Mouse (Mus musculus): ENCODE data around the gene Syngr2. TPM values are rescaled to one million over a fixed set of nuclear protein-coding genes. Genes with fewer than 3 reads are reported as not detected.
"Not testable (repeated sequence)": the region's sequence is repeated elsewhere in the genome, so short reads cannot be mapped to it uniquely, and the experiment has no call there.

The Syngr2 gene
- polyA plus RNA-seq, 1 experiment from 2014 or later: 149 TPM

- ChIA-PET CTCF (interaction anchor here (1.3 kb wide), 1 partner anchor 71 kb away, joined by 3 read pairs; no protein-coding TSS in a partner anchor), POLR2A (no interaction called here)
- ATAC-seq (no peak), DNase-seq (ENCODE audit: low read depth, low spot score) (peak; percentile 65)
- no peak for TF ChIP-seq CTCF (IDR thresholded peaks at IDR 0.05)
- in situ Hi-C loops (cut with MboI; ENCODE audit: low pct_unique_long_range_greater_than_20kb): loop anchor here (10.0 kb wide), 1 partner anchor 397 kb away; no protein-coding TSS in a partner anchor
- no peaks in the 10 kb centered on the region for H3K27me3 ChIP-seq
These were observed 28.2 kb upstream of the Syngr2 start for GRCm38 (mm10) chr11:117781199-117781821.

- ChIA-PET POLR2A (interaction anchor here (0.6 kb wide), 1 partner anchor 724 kb away, joined by 4 read pairs; no protein-coding TSS in a partner anchor), CTCF (interaction anchor here (1.3 kb wide), 1 partner anchor 72 kb away, joined by 3 read pairs; no protein-coding TSS in a partner anchor)
- ATAC-seq: no peak
- no peaks in the 10 kb centered on the region for H3K27me3 ChIP-seq
- TF ChIP-seq CTCF (IDR thresholded peaks at IDR 0.05): no peak
- in situ Hi-C loops (cut with MboI; ENCODE audit: low pct_unique_long_range_greater_than_20kb): loop anchor here (10.0 kb wide), 1 partner anchor 397 kb away; no protein-coding TSS in a partner anchor
- no peak for DNase-seq (ENCODE audit: low read depth, low spot score)
These were observed 27.3 kb upstream of the Syngr2 start, which contains the start of the genes Tmc8 and Tmc6 for GRCm38 (mm10) chr11:117781993-117782704. Tmc8 (plus strand) TSS chr11:117782076. Tmc6 (minus strand) TSS chr11:117782198.

GRCm38 (mm10) chr11:117782705-117783034, 26.8 kb upstream of the Syngr2 start:
- H3K27me3 ChIP-seq: no peaks in the 10 kb centered on the region
- in situ Hi-C loops (cut with MboI; ENCODE audit: low pct_unique_long_range_greater_than_20kb): loop anchor here (10.0 kb wide), 1 partner anchor 398 kb away; no protein-coding TSS in a partner anchor
- CTCF ChIA-PET: no interaction called here
- DNase-seq (ENCODE audit: low read depth, low spot score): no peak
- TF ChIP-seq CTCF (IDR thresholded peaks at IDR 0.05): no peak
- ATAC-seq: no peak
- POLR2A ChIA-PET: no interaction called here

GRCm38 (mm10) chr11:117783089-117783488, 26.4 kb upstream of the Syngr2 start:
- ChIA-PET POLR2A (no interaction called here), CTCF (interaction anchor here (1.4 kb wide), 1 partner anchor 104 kb away, joined by 3 read pairs; no protein-coding TSS in a partner anchor)
- no peaks in the 10 kb centered on the region for H3K27me3 ChIP-seq
- no peak for TF ChIP-seq CTCF (IDR thresholded peaks at IDR 0.05)
- DNase-seq (ENCODE audit: low read depth, low spot score) (no peak), ATAC-seq (no peak)
- in situ Hi-C loops (cut with MboI; ENCODE audit: low pct_unique_long_range_greater_than_20kb): loop anchor here (10.0 kb wide), 1 partner anchor 398 kb away; no protein-coding TSS in a partner anchor

- ChIA-PET CTCF (interaction anchor here (1.4 kb wide), 1 partner anchor 104 kb away, joined by 3 read pairs; no protein-coding TSS in a partner anchor), POLR2A (no interaction called here)
- ATAC-seq: no peak
- in situ Hi-C loops (cut with MboI; ENCODE audit: low pct_unique_long_range_greater_than_20kb): loop anchor here (10.0 kb wide), 1 partner anchor 399 kb away; no protein-coding TSS in a partner anchor
- TF ChIP-seq CTCF (IDR thresholded peaks at IDR 0.05): no peak
- no peak for DNase-seq (ENCODE audit: low read depth, low spot score)
- no peaks in the 10 kb centered on the region for H3K27me3 ChIP-seq
These were observed 25.7 kb upstream of the Syngr2 start for GRCm38 (mm10) chr11:117783683-117784309.

- TF ChIP-seq CTCF (IDR thresholded peaks at IDR 0.05): no peak
- ATAC-seq: no peak
- ChIA-PET CTCF (no interaction called here), POLR2A (interaction anchor here (1.0 kb wide), 1 partner anchor 39 kb away, joined by 3 read pairs; the partner anchor contains the start of genes Afmid and Tk1)
- in situ Hi-C loops (cut with MboI; ENCODE audit: low pct_unique_long_range_greater_than_20kb): loop anchor here (5.0 to 10.0 kb wide), 2 partner anchors 79 to 401 kb away; no protein-coding TSS in a partner anchor
- DNase-seq (ENCODE audit: low read depth, low spot score): no peak
- H3K27me3 ChIP-seq: no peaks in the 10 kb centered on the region
These were observed 23.2 kb upstream of the Syngr2 start for GRCm38 (mm10) chr11:117786294-117786693.

GRCm38 (mm10) chr11:117788481-117788880, 21.0 kb upstream of the Syngr2 start:
- H3K27me3 ChIP-seq; POLR2A ChIA-PET; DNase-seq (ENCODE audit: low read depth, low spot score); ATAC-seq: not testable (repeated sequence)
- CTCF ChIA-PET: interaction anchor here (0.9 to 3.1 kb wide), 2 partner anchors 11 to 36 kb away, joined by 4 to 19 read pairs; no protein-coding TSS in a partner anchor
- in situ Hi-C loops (cut with MboI; ENCODE audit: low pct_unique_long_range_greater_than_20kb): loop anchor here (5.0 to 10.0 kb wide), 2 partner anchors 81 to 404 kb away; no protein-coding TSS in a partner anchor

GRCm38 (mm10) chr11:117790286-117790685, 19.2 kb upstream of the Syngr2 start:
- in situ Hi-C loops (cut with MboI; ENCODE audit: low pct_unique_long_range_greater_than_20kb): no loop called here
- DNase-seq (ENCODE audit: low read depth, low spot score) (no peak), ATAC-seq (peak; percentile 59)
- TF ChIP-seq CTCF (IDR thresholded peaks at IDR 0.05): peak; percentile 84
- ChIA-PET POLR2A (interaction anchor here (1.1 to 1.5 kb wide), 2 partner anchors 20 to 36 kb away, joined by 3 read pairs; partner anchors contain the start of genes Afmid and Tk1), CTCF (interaction anchor here (1.1 to 3.1 kb wide), 12 partner anchors 16 to 405 kb away, joined by 3 to 19 read pairs (median 5); partner anchors contain the start of genes Gm20708 and Syngr2)
- H3K27me3 ChIP-seq: no peaks in the 10 kb centered on the region

- no peaks in the 10 kb centered on the region for H3K27me3 ChIP-seq
- CTCF ChIA-PET: interaction anchor here (1.1 to 3.1 kb wide), 9 partner anchors 15 to 406 kb away, joined by 3 to 19 read pairs (median 5); no protein-coding TSS in a partner anchor
- TF ChIP-seq CTCF (IDR thresholded peaks at IDR 0.05): no peak
- peak; percentile 44 for ATAC-seq
- DNase-seq (ENCODE audit: low read depth, low spot score): no peak
- POLR2A ChIA-PET: interaction anchor here (1.1 to 1.5 kb wide), 2 partner anchors 20 to 35 kb away, joined by 3 read pairs; partner anchors contain the start of genes Afmid and Tk1
- in situ Hi-C loops (cut with MboI; ENCODE audit: low pct_unique_long_range_greater_than_20kb): no loop called here
These were observed 18.6 kb upstream of the Syngr2 start for GRCm38 (mm10) chr11:117790703-117791440.
